ENCODE assay signal across 8 mouse cellular contexts in the genomic region with DNA sequence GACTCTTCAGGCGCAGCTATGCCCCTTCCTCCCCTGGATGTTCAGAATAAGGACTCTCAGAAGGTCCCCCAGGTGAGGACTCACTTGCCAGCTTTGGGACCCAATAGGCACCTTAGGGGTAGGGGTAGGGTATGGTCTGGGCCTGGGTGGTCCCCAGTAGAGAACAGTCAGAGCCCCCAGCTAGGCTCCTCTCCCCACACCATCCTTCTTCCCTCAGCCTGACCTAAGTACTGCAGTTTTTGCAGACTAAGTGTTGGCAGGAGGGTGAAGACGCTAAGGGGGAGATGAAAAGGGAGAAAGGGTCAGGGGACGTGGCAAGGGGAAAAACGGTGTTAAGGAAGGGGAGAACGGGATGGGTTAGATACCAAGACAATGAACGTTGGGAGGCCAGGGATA. TPM values are rescaled to one million over a fixed set of nuclear protein-coding genes. Genes with fewer than 3 reads are reported as not detected.
DNase-seq lines count a peak whose midpoint lies in the region; ATAC-seq and TF ChIP-seq lines count a peak whose summit lies in the region.

No protein-coding gene starts in this region.

- no peaks in the 10 kb centered on the region for H3K27me3 ChIP-seq in liver, adult 2 months (ENCODE audit: control insufficient read depth, insufficient read depth, low read length)
- no peaks in the 10 kb centered on the region for H3K27me3 ChIP-seq in liver, postnatal 0 days (ENCODE audit: insufficient read depth, low read length)
- no peaks in the 10 kb centered on the region for H3K27me3 ChIP-seq in forebrain, embryonic 11.5 days (ENCODE audit: control insufficient read depth, insufficient read depth, low read length)
- no peaks in the 10 kb centered on the region for H3K27me3 ChIP-seq in intestine, embryonic 15.5 days (replicated peaks)
- H3K27me3 ChIP-seq in neural tube, embryonic 12.5 days (replicated peaks), result no peaks in the 10 kb centered on the region

- DNase-seq in liver, adult 2 months (ENCODE audit: extremely low read depth, low read depth, low spot score), result no peak
- DNase-seq in liver, postnatal 0 days, result no peak
- DNase-seq in forebrain, embryonic 11.5 days (ENCODE audit: low spot score), result no peak
- DNase-seq in left cerebral cortex, postnatal 14 days (ENCODE audit: low spot score in 2 of 2), result no peak
- DNase-seq in B cell, adult 2 months, result no peak
- no peak for DNase-seq in lung, postnatal 14 days

- ATAC-seq in liver, postnatal 0 days, result no peak
- ATAC-seq in forebrain, embryonic 11.5 days (replicated peaks; ENCODE audit: low FRiP score), result no peak
- ATAC-seq in intestine, embryonic 15.5 days, result no peak
- no peak for ATAC-seq in neural tube, embryonic 12.5 days (ENCODE audit: low FRiP score, low read depth)

- H3K4me1 ChIP-seq in liver, adult 2 months (ENCODE audit: control insufficient read depth, insufficient read depth, low read length), result peaks cover 20% of the 10 kb centered on the region
- H3K4me1 ChIP-seq in liver, postnatal 0 days (ENCODE audit: insufficient read depth), result peaks cover 55% of the 10 kb centered on the region
- peaks cover 24% of the 10 kb centered on the region for H3K4me1 ChIP-seq in forebrain, embryonic 11.5 days (replicated peaks; ENCODE audit: control insufficient read depth, insufficient read depth, low read length)
- H3K4me1 ChIP-seq in intestine, embryonic 15.5 days (replicated peaks), result peaks cover 74% of the 10 kb centered on the region
- peaks cover 74% of the 10 kb centered on the region for H3K4me1 ChIP-seq in neural tube, embryonic 12.5 days

- no peaks in the 10 kb centered on the region for H3K9me3 ChIP-seq in liver, postnatal 0 days (ENCODE audit: low read length)
- no peaks in the 10 kb centered on the region for H3K9me3 ChIP-seq in forebrain, embryonic 11.5 days (ENCODE audit: control insufficient read depth, low read length)
- no peaks in the 10 kb centered on the region for H3K9me3 ChIP-seq in intestine, embryonic 15.5 days
- H3K9me3 ChIP-seq in neural tube, embryonic 12.5 days, result no peaks in the 10 kb centered on the region

- WGBS in liver, adult 2 months, result 51% methylated on average over 6 of the region's 6 CpGs
- 48% methylated on average over 6 of the region's 6 CpGs for WGBS in liver, postnatal 0 days (ENCODE audit: insufficient replicate concordance)
- 65% methylated on average over 6 of the region's 6 CpGs for whole genome bisulfite sequencing in forebrain, embryonic 11.5 days
- 41% methylated on average over 6 of the region's 6 CpGs for WGBS in intestine, embryonic 15.5 days
- WGBS in neural tube, embryonic 12.5 days, result 67% methylated on average over 6 of the region's 6 CpGs

- TF ChIP-seq EP300 in liver, postnatal 0 days (IDR thresholded peaks at IDR 0.05; ENCODE audit: low read depth), result no peak

- TF ChIP-seq POLR2A in liver, adult 2 months (IDR thresholded peaks at IDR 0.05; ENCODE audit: extremely low read depth, insufficient read depth, low read length), result no peak

- no peak for TF ChIP-seq CTCF in liver, adult 2 months (IDR thresholded peaks at IDR 0.05; ENCODE audit: low read depth, low read length)
- no peak for TF ChIP-seq CTCF in liver, postnatal 0 days (IDR thresholded peaks at IDR 0.05; ENCODE audit: low read depth)

- no peak overlapping the region for H3K4me3 ChIP-seq in liver, adult 2 months (ENCODE audit: insufficient read depth, low read depth, low read length)
- H3K4me3 ChIP-seq in liver, postnatal 0 days (ENCODE audit: low read depth, low read length), result no peak overlapping the region
- no peak overlapping the region for H3K4me3 ChIP-seq in forebrain, embryonic 11.5 days (ENCODE audit: low read depth, low read length)
- H3K4me3 ChIP-seq in intestine, embryonic 15.5 days (replicated peaks), result 0 out of 2 replicates have a peak overlapping the region, but pooled peaks have one; percentile 1
- H3K4me3 ChIP-seq in neural tube, embryonic 12.5 days, result no peak overlapping the region

- H3K9ac ChIP-seq in liver, adult 2 months (ENCODE audit: low read depth, low read length), result no peak overlapping the region
- no peak overlapping the region for H3K9ac ChIP-seq in liver, postnatal 0 days (replicated peaks)
- H3K9ac ChIP-seq in forebrain, embryonic 11.5 days (ENCODE audit: low read length), result peak overlapping the region; percentile 35
- peak overlapping the region; percentile 23 for H3K9ac ChIP-seq in intestine, embryonic 15.5 days
- no peak overlapping the region for H3K9ac ChIP-seq in neural tube, embryonic 12.5 days

- H3K36me3 ChIP-seq in liver, adult 2 months (ENCODE audit: control insufficient read depth, insufficient read depth, low read length), result no peaks in the 10 kb centered on the region
- H3K36me3 ChIP-seq in liver, postnatal 0 days (replicated peaks; ENCODE audit: insufficient read depth, low read length), result peaks cover 14% of the 10 kb centered on the region
- peaks cover 4% of the 10 kb centered on the region for H3K36me3 ChIP-seq in forebrain, embryonic 11.5 days (ENCODE audit: control insufficient read depth, insufficient read depth, low read length)
- H3K36me3 ChIP-seq in intestine, embryonic 15.5 days, result peaks cover 11% of the 10 kb centered on the region; the same call in 1 of the 2 replicates
- H3K36me3 ChIP-seq in neural tube, embryonic 12.5 days, result peaks cover 36% of the 10 kb centered on the region

- peak overlapping the region; percentile 6; the same call in 1 of the 2 replicates for H3K27ac ChIP-seq in liver, adult 2 months (replicated peaks; ENCODE audit: insufficient read depth, low read depth, low read length)
- no peak overlapping the region for H3K27ac ChIP-seq in liver, postnatal 0 days (ENCODE audit: low read depth)
- 0 out of 2 replicates have a peak overlapping the region, but pooled peaks have one; percentile 1 for H3K27ac ChIP-seq in forebrain, embryonic 11.5 days (ENCODE audit: low read depth, low read length)
- peak overlapping the region; percentile 98 for H3K27ac ChIP-seq in intestine, embryonic 15.5 days
- H3K27ac ChIP-seq in neural tube, embryonic 12.5 days, result no peak overlapping the region

- H3K79me2 ChIP-seq in liver, adult 2 months (ENCODE audit: control insufficient read depth, insufficient read depth, low read length), result peaks cover 13% of the 10 kb centered on the region; the same call in 1 of the 2 replicates

- no peak overlapping the region for H3K4me2 ChIP-seq in liver, postnatal 0 days (ENCODE audit: low read depth, low read length)
- no peak overlapping the region for H3K4me2 ChIP-seq in forebrain, embryonic 11.5 days (ENCODE audit: low read depth, low read length, severe bottlenecking)
- H3K4me2 ChIP-seq in intestine, embryonic 15.5 days (replicated peaks), result peak overlapping the region; percentile 87
- peak overlapping the region; percentile 22; the same call in 1 of the 2 replicates for H3K4me2 ChIP-seq in neural tube, embryonic 12.5 days (replicated peaks)

- intact Hi-C loops in left cerebral cortex, postnatal 14 days (cut with DNase I), result loop anchor here (2.0 to 5.0 kb wide), 3 partner anchors 41 to 87 kb away; a partner anchor contains a TSS

RNA-seq across cellular contexts. Expression of a gene that starts 0.8 kb away (rescaled TPM):
- 4.9 and 6.7 TPM in 2 replicates for total RNA-seq in liver, adult 2 months (2014; rRNA removed)
- 2.6 and 4.2 TPM in 2 replicates for polyA plus RNA-seq in liver, adult 2 months (2012; rRNA removed)
- polyA plus RNA-seq in liver, postnatal 0 days (2015; fragmentation: Nextera tagmentation; extraction: Ambion mirVana), result 12.2 and 13.8 TPM in 2 replicates
- 60.5 and 72.4 TPM in 2 replicates for polyA plus RNA-seq in forebrain, embryonic 11.5 days (2014; fragmentation: Nextera tagmentation; extraction: Ambion mirVana)
- 48.4 and 52.6 TPM in 2 replicates for polyA plus RNA-seq in intestine, embryonic 15.5 days (2015; fragmentation: Nextera tagmentation; extraction: Ambion mirVana)
- 63.1 and 80.4 TPM in 2 replicates for polyA plus RNA-seq in neural tube, embryonic 12.5 days (2016; fragmentation: Nextera tagmentation; extraction: Ambion mirVana)
- total RNA-seq in left cerebral cortex, postnatal 14 days (2021), result 10 to 100 TPM; 14.5 to 19.3 TPM

RNA-seq across cellular contexts. Expression of a gene that starts 1.7 kb away (rescaled TPM):
- total RNA-seq in liver, adult 2 months (2014; rRNA removed), result 0.74 TPM in 1 of 2 replicates, not detected in the other
- polyA plus RNA-seq in liver, adult 2 months (2012; rRNA removed), result 0.49 TPM in 1 of 2 replicates, not detected in the other
- 0.26 TPM in 1 of 2 replicates, not detected in the other for polyA plus RNA-seq in liver, postnatal 0 days (2015; fragmentation: Nextera tagmentation; extraction: Ambion mirVana)
- polyA plus RNA-seq in forebrain, embryonic 11.5 days (2014; fragmentation: Nextera tagmentation; extraction: Ambion mirVana), result not detected in 2 replicates
- polyA plus RNA-seq in intestine, embryonic 15.5 days (2015; fragmentation: Nextera tagmentation; extraction: Ambion mirVana), result 0.43 and 1.5 TPM in 2 replicates
- polyA plus RNA-seq in neural tube, embryonic 12.5 days (2016; fragmentation: Nextera tagmentation; extraction: Ambion mirVana), result not detected in 2 replicates
- total RNA-seq in left cerebral cortex, postnatal 14 days (2021), result not detected

RNA-seq across cellular contexts. Expression of a gene that starts 2.9 kb away (rescaled TPM):
- 9.5 and 10.7 TPM in 2 replicates for total RNA-seq in liver, adult 2 months (2014; rRNA removed)
- 11.2 and 12.7 TPM in 2 replicates for polyA plus RNA-seq in liver, adult 2 months (2012; rRNA removed)
- 4.5 and 7.8 TPM in 2 replicates for polyA plus RNA-seq in liver, postnatal 0 days (2015; fragmentation: Nextera tagmentation; extraction: Ambion mirVana)
- polyA plus RNA-seq in forebrain, embryonic 11.5 days (2014; fragmentation: Nextera tagmentation; extraction: Ambion mirVana), result 60.9 and 64.7 TPM in 2 replicates
- polyA plus RNA-seq in intestine, embryonic 15.5 days (2015; fragmentation: Nextera tagmentation; extraction: Ambion mirVana), result 41.5 and 51.1 TPM in 2 replicates
- 46.4 and 66.2 TPM in 2 replicates for polyA plus RNA-seq in neural tube, embryonic 12.5 days (2016; fragmentation: Nextera tagmentation; extraction: Ambion mirVana)
- 10 to 100 TPM; 33.6 to 43.7 TPM for total RNA-seq in left cerebral cortex, postnatal 14 days (2021)

RNA-seq across cellular contexts. Expression of a gene that starts 3.1 kb away (rescaled TPM):
- total RNA-seq in liver, adult 2 months (2014; rRNA removed), result not detected in 2 replicates
- polyA plus RNA-seq in liver, adult 2 months (2012; rRNA removed), result 0.75 TPM in 1 of 2 replicates, not detected in the other
- polyA plus RNA-seq in liver, postnatal 0 days (2015; fragmentation: Nextera tagmentation; extraction: Ambion mirVana), result 0.18 TPM in 1 of 2 replicates, not detected in the other
- 9.6 and 10.3 TPM in 2 replicates for polyA plus RNA-seq in forebrain, embryonic 11.5 days (2014; fragmentation: Nextera tagmentation; extraction: Ambion mirVana)
- 4.3 and 5.0 TPM in 2 replicates for polyA plus RNA-seq in intestine, embryonic 15.5 days (2015; fragmentation: Nextera tagmentation; extraction: Ambion mirVana)
- polyA plus RNA-seq in neural tube, embryonic 12.5 days (2016; fragmentation: Nextera tagmentation; extraction: Ambion mirVana), result 5.3 and 6.2 TPM in 2 replicates
- 100 to 1,000 TPM; 165 to 186 TPM for total RNA-seq in left cerebral cortex, postnatal 14 days (2021)

RNA-seq across cellular contexts. Expression of a gene that starts 3.5 kb away (rescaled TPM):
- 23.4 and 28.5 TPM in 2 replicates for total RNA-seq in liver, adult 2 months (2014; rRNA removed)
- 26.3 and 39.4 TPM in 2 replicates for polyA plus RNA-seq in liver, adult 2 months (2012; rRNA removed)
- 10.5 and 10.9 TPM in 2 replicates for polyA plus RNA-seq in liver, postnatal 0 days (2015; fragmentation: Nextera tagmentation; extraction: Ambion mirVana)
- polyA plus RNA-seq in forebrain, embryonic 11.5 days (2014; fragmentation: Nextera tagmentation; extraction: Ambion mirVana), result 3.9 and 4.4 TPM in 2 replicates
- polyA plus RNA-seq in intestine, embryonic 15.5 days (2015; fragmentation: Nextera tagmentation; extraction: Ambion mirVana), result 58.3 and 59.2 TPM in 2 replicates
- polyA plus RNA-seq in neural tube, embryonic 12.5 days (2016; fragmentation: Nextera tagmentation; extraction: Ambion mirVana), result 5.9 and 6.6 TPM in 2 replicates
- total RNA-seq in left cerebral cortex, postnatal 14 days (2021), result 1 to 10 TPM; 4.9 to 5.1 TPM

Comparison
In these comparisons a context has a peak if more than half of its experiments do, and no peak if none do; other contexts are left out.
1. H3K27ac ChIP-seq: peak in liver, adult 2 months (single experiment), forebrain, embryonic 11.5 days (single experiment) and intestine, embryonic 15.5 days (single experiment); none in liver, postnatal 0 days (single experiment) and neural tube, embryonic 12.5 days (single experiment).
2. H3K9ac ChIP-seq: peak in forebrain, embryonic 11.5 days (single experiment) and intestine, embryonic 15.5 days (single experiment); none in liver, adult 2 months (single experiment), liver, postnatal 0 days (single experiment) and neural tube, embryonic 12.5 days (single experiment).
3. H3K4me2 ChIP-seq: peak in intestine, embryonic 15.5 days (single experiment) and neural tube, embryonic 12.5 days (single experiment); none in liver, postnatal 0 days (single experiment) and forebrain, embryonic 11.5 days (single experiment).